Mouse (Mus musculus): ENCODE data around the gene Gm21294.
"Not testable (repeated sequence)": the region's sequence is repeated elsewhere in the genome, so short reads cannot be mapped to it uniquely, and the experiment has no call there.

Gene Gm21294

DNA sequence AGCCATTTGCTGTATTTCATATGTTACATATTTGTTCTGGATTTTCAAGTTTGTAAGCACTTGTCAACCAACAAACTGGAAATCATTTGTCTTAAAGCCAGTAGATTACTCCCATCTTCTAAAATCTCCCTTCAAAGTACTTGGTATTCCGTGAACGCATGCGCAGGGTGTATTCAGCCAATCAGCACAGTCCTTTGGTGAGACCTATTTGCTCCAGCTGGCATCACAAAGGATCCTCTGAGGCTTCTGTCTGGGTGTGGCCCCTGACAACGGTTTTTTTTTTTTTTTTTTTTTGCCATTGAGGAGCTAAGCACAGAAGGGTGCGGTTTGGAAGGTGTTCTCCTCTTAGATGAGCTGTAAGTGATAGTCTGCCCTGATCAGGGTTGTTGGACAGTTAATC is at the start of gene Gm21294:
Gene Gm21294, plus strand, starts transcription at position 301 of the 400 bp plus-strand sequence.
- DNase-seq (ENCODE audit: low read depth, low spot score), result not testable (repeated sequence)

DNA sequence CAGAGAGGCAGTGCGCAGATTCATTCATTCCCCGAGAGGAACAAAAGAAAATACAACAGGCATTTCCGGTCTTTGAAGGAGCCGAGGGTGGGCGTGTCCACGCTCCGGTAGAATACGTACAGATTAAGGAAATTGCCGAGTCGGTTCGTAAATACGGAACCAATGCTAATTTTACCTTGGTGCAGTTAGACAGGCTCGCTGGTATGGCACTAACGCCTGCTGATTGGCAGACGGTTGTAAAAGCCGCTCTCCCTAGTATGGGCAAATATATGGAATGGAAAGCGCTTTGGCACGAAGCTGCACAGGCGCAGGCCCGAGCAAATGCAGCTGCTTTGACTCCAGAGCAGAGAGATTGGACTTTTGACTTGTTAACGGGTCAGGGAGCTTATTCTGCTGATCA is 73.6 kb downstream of the Gm21294 start:
- not testable (repeated sequence) for DNase-seq (ENCODE audit: low read depth, low spot score)
